Mouse (Mus musculus): ENCODE results near the gene Mef2c.

Gene Mef2c

DNA sequence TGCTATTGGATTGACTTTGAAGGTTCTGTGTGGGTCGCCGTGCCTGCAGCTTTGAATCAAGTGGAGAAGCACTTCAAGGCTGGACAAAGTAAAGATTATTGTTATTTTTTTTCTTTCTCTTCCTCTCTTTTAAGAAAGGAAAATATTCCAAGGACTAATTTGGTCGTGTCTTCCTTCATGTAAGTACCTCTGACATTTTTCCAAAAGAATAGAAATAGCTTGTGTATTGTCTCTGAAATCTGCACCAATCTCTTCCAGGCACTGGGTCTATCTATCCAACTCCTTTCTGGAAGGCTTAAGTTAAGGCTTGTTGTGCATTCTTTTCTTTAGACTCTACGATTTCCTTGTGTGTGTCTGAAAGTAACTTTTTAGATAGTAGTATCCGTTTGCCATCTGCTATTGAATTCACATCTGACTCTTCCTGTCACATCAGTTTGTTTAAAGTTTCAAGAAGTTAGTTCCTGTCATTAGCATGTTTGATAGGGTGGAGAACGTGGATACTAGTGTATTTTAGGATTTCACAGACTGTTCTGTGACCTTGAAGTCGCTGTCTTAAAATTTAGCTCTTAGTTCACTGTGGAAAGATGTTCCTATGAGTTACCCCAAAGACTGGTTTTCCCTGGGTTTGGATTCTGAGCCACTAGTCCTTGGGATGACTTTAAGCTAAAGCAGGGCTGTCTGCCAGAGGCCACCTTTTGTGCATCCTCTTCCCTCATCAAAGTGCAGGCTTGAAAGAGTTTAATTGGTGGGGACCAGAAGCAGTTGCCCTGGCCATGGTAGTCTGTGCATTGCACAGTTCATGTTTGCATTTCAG lies 21.3 kb downstream of the Mef2c start:
- peak; percentile 92 for DNase-seq

DNA sequence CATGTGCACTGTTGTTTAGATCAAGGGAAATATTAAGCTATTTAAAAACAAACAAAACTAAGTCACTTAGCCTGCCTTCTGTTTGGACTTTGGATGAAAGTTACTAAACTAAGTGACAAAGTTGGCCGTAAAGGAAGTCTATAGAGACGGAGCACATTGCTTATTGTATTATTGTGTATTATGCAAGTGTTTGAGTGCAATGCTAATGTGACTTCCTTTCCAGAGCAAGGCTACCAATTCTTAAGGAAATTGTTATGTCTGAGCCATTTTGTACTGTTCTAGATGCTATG lies 21.8 kb downstream of the Mef2c start:
- no peak for DNase-seq

DNA sequence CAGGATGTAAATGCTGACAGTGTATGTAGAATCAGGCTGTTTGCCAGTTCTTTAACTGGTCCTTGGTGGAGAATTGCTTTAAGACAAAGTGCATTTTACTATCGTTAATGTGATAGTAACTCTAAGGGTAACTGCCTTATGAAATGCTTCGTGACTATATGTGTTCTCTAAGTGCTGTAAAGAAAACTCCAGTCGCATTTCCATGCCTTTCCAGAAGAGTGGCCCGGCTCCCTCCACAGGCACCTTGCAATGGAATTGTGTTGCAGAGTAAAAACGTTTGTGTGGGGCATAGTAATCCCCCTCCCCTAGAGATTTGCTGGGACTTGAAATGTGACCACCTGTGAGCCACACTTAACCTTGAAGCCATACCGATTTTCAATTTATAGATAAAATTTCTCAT lies 22.2 kb downstream of the Mef2c start:
- DNase-seq, result peak; percentile 52

DNA sequence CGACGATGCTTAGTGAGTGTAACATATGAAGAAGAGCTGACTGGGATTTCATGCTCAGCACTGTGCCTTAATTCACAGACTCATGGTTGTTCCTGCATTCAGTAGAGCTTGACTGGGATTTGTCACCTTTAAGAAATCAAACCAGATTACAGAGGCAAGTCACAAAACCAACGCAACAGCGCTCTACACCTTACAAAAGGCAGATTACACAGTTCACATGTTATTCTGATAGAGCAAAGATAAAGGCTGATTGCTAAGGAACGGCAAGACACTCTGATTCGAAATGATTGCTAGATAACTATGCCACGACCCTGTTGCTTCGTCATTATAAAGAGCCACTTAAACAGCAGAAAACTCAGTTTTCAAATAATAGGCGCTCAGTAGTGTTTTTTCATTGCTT lies 24.1 kb downstream of the Mef2c start:
- peak; percentile 83 for DNase-seq

DNA sequence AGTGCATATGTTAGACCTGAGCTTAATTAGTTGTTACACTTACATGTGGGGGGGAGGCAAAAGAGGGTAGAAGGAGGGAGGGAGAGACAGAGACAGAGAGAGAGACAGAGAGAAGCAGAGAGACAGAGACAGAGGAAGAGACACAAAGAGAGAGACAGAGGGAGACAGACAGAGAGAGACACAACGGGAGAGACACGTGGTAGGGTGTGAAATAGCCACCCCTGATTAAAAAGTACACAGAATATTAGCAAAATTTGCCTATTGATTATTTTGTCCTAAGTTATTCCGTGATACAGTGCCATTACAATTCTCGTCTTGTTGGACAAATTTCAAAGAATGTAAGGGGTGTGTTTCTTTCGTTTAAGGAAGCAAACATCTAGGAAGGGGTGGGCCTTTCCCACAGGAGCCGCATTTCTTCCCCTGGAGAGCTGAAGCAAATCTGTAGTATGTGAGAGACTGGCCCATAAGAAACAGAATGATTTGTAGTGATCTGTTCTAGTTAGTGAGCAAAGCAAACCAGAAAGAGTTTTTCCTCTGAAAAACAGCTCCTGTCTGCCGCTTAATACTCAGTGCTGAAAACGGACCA lies 26.0 kb downstream of the Mef2c start:
- DNase-seq, result peak; percentile 91

DNA sequence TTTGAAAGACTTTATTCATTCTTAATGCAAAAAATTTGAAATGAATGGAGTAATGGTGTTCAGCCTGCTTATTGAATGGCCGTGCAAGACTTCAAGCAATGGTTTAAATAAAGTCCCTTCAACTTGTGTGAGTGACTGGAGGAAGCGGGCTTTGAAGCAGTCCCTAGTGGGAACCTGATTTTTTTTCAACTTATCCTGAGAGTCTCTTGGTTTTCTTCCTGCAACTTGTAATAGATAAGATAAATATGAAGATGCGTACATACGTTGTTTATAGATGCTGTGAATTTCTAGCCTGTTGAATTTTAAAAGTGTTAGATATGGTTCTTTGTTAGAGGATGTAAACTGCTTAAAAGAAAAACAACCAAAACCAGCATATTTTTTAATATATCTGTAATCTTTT lies 27.1 kb downstream of the Mef2c start:
- peak; percentile 21 for DNase-seq

DNA sequence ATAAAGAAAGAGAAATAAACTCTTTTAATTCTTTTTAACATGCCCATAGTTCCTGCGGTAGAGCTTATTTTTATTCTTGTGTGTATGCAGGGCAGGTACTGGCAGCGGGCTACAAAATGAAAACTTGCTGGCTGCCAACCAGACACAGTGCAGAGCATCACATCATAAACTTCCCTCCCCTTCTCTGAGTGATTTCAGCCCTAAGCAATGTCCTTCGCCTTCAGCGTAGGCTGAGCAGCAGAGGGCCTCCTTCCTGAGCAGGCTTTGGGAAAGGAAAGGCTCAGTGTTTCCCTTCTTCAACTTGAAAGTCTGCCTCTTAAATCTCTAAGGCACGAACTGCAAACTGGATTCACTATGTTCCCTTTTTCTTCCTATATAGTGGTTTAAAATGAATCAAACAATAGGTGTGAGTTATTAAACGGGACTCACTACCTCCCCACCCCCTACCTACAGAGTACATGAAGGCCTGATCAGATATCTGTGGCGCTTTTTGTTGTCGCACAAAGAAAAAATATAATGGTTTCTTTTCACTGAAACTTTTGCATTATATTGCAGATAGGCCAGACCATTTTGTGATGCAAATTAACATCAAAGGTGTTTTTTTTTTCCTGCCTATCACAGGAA lies 28.2 kb downstream of the Mef2c start:
- peak; percentile 97 for DNase-seq

DNA sequence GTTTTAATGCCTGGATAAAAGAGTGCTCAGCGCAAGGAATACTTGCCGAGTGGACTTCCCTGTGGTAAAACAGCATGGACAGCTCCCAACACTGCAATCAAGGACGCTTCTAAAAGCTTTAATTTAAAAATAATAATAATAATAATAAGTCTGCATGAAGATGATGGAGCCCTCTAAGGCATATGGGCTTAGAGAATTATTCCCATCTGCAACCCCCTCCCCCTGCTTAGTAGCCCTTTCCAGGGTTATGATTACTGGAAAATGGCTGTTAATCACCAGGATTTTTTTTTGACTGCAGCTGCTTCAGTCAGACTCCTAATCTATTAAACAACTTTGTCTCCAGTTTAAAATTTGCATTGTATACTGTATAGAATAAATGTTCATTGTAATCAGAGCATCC lies 32.5 kb downstream of the Mef2c start:
- DNase-seq, result no peak

DNA sequence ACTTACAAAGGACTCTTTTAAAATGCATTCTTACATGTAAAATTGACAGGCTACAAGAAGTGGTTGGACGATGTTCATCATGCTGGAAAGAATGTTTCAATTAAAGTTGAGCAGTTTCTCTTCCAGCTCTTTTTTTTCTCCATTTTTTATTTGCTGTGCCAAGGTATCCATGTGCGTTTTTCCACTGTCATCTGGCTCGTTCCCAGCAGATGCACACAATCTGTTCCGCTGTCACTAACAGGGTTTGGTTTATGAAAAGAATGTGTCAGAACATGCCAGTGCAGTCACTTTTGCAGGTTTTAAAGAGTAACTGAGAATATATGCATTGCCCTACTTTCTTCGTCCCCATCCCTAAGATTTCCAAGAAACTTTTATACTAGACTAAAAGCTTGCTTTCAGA lies 33.3 kb downstream of the Mef2c start:
- DNase-seq, result peak; percentile 54

DNA sequence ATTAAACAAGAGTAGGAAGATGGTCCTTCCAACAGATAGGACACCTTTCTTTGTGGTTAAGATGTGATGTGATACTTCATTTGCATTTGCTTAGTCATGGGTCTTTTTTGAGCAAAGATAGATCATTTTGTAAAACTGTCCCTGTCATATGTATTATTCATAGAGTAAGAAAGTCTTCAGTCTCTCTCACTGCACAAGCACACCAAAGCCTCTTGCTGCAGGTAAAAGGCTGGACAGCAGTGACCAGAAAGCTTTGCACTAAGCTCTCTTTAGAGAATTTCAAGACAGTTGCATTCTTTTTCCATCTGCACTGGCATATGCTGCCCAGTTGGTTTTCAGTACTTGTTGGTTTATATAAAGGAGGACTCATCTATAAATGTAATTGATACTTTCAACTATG lies 36.1 kb downstream of the Mef2c start:
- DNase-seq, result peak; percentile 27

DNA sequence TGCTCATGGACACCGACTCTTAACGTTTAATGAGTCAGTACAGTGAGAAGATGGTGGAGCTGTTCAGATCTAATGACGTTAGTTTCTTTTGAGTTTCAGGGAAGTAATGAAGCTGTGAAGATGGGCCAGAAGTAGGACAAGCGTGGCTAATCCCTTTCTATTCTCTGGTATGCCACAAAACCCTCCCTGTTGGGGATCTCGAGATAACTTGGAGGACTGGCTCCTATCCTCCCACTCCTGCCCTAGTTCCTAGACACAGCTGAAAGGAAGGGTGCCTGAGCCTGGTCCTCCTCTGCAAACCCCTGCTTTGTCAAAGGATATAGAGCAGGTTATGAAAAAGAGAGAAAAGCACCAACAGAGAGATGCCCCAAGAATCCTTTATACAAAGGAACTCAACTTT lies 38.8 kb downstream of the Mef2c start:
- peak; percentile 73 for DNase-seq

DNA sequence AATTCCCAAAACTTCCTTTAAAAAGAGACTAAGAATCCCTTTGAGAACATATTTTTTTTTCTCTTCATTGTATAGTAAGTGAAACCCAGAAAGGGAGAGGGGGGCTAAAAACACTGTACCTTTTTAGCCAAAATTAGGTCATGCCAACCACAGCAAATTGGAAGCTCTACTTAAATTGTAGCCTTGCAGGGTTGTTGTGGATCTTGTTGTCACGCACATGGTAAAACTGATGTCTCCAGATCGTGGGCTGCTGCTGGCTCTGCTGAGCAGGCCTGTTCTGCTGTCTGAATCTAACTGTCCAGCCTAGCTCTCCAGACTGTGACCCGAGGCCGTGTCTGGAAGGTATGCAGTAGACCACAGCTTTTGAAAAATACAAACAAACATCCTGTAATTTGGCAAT lies 40.9 kb downstream of the Mef2c start:
- DNase-seq, result peak; percentile 55

DNA sequence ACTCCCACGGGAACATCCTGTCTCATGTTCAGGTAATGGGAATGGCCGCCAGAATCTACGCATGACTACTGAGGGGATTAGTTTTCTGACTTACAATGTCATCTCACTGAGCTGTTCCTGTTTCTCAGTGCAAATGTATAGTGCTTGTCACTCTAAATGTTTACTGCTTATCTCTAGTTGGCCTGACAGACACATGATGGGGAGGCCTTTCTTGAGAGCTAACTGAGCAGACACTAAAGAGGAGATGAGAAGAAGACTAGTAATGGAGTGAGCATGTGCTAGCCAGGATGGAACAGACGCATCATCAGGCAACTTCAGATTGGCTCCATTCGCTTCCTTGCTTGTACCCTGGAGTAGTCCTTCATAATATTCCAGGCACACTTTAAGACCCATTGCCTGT lies 43.0 kb downstream of the Mef2c start:
- peak; percentile 21 for DNase-seq

DNA sequence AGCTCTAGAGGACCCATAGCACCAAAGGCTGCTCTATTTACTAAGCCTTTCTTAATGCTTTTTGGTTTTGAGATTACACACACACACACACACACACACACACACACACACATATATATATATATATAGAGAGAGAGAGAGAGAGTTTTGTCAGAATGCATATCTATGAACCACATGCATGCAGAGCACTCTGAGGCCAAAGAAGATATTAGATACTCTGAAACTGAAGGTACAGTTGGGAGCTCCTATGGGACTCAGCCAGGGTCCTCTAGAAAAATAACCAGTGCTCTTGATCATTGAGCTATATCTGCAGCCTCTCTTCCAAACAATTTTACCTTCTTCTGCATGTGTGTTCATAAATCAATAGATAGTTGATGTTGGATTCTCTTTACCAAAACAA lies 47.4 kb downstream of the Mef2c start:
- DNase-seq, result peak; percentile 39

DNA sequence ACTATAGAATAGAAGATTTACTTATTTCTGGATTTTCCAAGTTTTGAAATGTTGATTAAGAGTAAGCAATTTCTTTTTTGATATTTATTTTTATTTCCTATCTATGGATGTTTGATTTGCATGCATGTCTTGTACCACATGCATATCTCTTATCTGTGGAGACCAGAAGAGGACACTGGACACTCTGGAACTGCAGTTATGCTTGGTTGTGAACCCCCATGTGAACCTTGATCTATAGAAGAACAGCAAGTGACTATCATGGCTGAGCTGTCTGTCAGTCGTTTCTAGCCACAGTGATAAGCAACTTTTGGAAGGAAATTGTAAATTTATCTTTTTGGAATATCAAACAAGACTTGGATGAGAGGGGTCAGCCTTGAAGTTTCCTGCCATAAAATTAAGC lies 48.2 kb downstream of the Mef2c start:
- no peak for DNase-seq

DNA sequence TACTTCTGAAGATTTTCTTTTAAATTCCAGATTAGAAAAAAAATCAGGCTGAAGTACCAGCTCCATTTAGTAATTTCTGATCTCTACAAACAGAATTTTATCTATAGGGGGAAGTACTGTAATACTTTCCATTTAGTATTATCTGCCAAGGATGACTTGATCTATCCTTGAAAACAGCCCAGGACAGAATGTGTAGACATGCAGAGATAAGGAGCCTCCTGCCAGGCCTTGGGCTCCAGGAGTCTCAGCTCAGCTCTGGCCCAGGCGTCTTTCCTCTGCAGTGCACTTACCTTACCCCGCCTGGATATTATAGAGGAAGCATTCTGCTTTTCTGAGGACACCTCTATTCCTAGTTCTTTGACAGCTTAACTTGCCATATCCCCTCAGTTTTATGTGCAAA lies 59.4 kb downstream of the Mef2c start:
- DNase-seq, result no peak

DNA sequence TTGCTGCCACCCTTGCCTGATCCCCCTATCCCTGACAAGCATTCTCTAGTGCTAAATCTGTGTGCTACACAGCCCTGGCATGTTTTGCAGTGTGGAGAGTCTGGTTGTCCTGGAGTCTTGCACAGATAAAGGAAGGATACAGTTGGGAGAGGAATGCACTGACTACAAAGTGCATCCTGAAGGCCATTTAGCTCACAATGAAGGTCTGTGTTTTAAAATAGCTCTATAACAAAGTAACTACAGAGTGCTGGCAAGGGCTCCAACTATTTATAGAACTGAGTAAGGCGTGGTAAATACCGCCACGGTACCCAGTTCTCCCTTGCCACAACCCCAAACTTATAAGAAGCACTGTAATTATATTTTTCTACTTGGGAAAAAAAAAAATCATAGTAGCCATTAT lies 61.9 kb downstream of the Mef2c start:
- DNase-seq, result peak; percentile 96

DNA sequence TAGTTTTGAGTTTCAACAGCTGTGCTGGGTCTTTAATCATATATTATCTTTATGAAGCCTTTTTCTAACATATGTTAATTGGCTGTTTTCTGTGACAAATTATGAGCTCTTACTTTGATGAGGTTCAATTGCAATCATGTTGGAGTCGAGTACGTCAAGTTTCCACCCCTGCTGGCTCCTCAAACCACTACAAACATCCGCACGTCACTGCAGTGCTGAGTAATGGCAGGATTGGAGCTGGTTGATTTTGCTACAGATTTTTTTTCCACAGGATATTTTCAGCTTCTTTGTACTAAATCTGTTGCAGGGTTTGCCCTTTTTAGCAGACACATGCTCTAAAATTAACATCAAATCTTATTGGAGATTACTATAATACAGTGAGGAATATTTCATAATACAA lies 62.3 kb downstream of the Mef2c start:
- DNase-seq, result peak; percentile 96

DNA sequence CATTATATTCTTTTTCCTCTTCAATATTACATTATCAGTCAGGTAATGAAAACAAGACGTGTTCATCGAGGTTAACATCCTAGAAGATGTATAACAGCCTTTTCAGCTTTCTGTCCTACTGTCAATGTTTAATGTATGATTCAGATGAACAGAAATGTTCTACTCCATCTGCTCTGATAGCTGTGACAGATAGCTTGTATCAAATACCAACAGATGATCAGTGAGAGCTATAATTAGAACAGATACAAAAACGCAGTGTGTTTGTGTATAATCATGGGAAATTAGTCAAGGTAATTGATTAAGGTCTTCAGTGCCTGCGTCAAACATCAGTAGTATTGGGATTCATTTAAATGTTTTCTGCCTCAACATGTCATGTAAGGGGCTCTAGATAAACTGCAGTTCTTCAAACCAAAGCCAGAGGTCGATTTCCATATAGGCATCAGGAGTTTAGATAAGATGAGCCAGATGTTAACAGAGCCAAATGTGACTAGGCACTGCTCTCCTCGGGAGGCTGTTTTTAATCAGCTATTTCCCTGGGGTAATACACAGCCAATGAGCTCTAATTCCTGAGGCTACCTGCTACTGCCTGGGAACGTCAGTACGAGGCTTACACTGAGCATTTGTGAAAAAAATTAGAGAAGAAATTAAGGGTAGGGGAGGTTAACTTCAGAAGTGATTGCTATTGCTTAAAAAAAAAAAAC lies 63.1 kb downstream of the Mef2c start:
- no peak for DNase-seq

DNA sequence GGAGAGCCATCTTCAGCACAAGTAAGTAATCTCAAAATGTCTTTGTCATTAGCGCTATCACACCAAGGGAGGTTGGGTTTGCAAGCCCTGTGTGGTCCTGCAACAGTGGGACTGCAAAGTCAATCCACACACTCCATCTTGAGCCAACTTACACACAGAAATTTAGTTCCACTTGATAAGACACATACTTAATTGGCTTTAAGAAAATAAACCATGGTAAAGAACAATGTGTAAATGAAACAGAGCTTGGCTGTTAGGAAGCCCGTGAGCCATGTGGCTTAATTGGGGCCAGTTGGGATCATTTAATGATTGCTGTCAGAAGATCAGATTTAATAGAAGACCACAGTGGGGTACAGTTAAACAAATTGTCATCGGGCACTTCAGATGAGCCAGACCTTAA lies 63.8 kb downstream of the Mef2c start:
- no peak for DNase-seq

DNA sequence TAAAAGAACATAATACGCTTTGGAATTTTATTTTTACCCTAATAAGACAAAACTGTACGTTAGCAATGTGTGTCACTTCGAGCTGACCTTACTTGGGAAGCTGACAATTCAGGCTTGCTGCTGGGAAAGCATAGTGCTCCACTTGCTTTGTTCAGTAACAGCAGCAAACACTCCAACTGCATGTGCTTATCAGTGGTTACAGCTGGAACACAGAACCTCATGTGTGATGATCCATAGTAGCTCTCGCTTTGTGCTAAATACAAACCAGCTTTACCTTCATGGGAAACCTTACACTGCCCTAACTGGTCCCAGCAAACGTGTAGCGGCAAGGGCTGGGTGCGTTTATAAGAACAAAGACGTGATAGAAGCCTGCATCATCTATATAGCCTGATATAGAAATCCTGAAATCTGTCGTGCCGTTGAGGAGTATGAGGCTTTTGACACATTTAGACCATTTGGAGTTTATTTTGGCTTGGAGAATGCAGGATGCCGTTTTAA lies 65.0 kb downstream of the Mef2c start:
- DNase-seq, result peak; percentile 83

DNA sequence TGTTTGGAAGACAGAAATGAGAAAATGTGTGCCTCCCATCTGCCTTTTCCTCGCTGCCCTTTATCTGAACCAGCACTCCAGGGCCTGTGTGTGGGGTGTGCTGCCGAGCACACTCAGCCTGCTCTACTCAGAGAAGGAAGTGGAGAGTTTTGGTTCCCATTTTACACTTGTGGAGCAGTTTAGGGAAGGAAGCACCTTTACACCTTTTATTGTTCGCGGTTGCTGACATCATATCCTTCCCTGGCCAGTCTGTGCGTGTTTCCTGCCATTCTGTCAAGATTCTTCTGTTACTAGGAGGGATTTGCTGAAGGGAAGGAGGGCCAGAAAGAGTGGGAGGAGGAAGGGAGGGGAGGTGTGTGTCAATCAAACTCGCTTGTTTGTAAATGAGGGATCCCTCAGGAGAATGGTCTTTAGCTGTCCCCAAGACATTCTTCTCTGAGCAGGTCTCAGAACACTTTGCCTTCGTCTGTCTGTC lies 68.2 kb downstream of the Mef2c start:
- DNase-seq, result peak; percentile 99

DNA sequence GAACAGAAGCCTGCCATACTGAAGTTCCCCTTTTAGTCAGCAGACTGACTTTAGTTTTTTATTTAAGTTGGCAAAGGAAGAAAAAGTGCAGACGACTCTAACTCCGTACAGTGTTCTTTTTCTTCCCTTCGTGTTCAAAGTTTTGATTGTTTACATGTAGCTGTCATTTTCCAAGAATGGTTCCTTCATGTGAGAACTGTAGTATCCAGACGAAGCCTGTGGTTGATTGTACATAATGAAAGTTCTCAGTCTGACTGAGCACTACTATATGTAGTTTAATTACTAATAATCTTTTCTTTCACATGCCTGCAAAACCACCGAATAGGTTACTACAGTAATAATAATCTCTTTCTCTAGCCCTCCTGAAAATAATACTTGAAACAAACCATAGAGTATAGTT lies 68.6 kb downstream of the Mef2c start:
- no peak for DNase-seq

DNA sequence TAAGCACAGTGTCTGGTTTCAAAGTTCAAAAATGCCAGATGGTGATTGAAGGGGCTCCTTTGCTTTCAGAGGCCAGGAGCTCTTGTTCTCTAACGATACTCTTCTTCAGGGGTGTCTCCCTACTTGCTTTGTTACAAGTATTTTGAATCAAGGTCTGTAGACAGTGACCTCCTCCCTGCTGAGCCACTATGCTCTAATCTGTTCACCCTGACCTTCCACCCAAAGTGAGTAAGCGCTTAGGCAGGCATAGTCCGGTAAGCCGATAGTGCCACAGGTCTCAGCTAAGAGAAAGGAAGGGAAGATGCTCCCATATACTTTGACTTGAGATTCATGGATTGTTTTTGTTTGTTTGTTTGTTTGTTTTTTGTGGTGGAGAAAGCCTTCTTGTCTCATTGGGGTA lies 69.5 kb downstream of the Mef2c start:
- DNase-seq, result peak; percentile 91
